Mouse (Mus musculus): Measurements from ENCODE around the gene Gm21304.
"Not testable (repeated sequence)": the region's sequence is repeated elsewhere in the genome, so short reads cannot be mapped to it uniquely, and the experiment has no call there.

Gene Gm21304

GRCm38 (mm10) chr10:104168215-104168614, at the start of gene Gm21304:
Gene Gm21304, plus strand, starts transcription at chr10:104168515.
- not testable (repeated sequence) for DNase-seq (ENCODE audit: low spot score)

GRCm38 (mm10) chr10:104142687-104143086, 25.6 kb upstream of the Gm21304 start, which contains the start of gene Gm21293:
Gene Gm21293, plus strand, starts transcription at chr10:104142987.
- DNase-seq (ENCODE audit: low spot score) = not testable (repeated sequence)

- DNase-seq (ENCODE audit: low spot score) = not testable (repeated sequence)
These were observed 17.1 kb upstream of the Gm21304 start, which contains the start of gene Gm6763 for GRCm38 (mm10) chr10:104151197-104151596. Gene Gm6763, plus strand, starts transcription at chr10:104151497.

- DNase-seq (ENCODE audit: low spot score) = not testable (repeated sequence)
These were observed 8.6 kb upstream of the Gm21304 start, which contains the start of gene Gm8764 for GRCm38 (mm10) chr10:104159706-104160105. Gene Gm8764, plus strand, starts transcription at chr10:104160006.

GRCm38 (mm10) chr10:104176724-104177123, 8.4 kb downstream of the Gm21304 start, which contains the start of gene Gm21312:
Gene Gm21312, plus strand, starts transcription at chr10:104177024.
- not testable (repeated sequence) for DNase-seq (ENCODE audit: low spot score)

- DNase-seq (ENCODE audit: low spot score) = not testable (repeated sequence)
These were observed 16.9 kb downstream of the Gm21304 start, which contains the start of gene Gm20765 for GRCm38 (mm10) chr10:104185233-104185632. Gene Gm20765, plus strand, starts transcription at chr10:104185533.

GRCm38 (mm10) chr10:104193742-104194141, 25.4 kb downstream of the Gm21304 start, which contains the start of gene Gm4340:
Gene Gm4340, plus strand, starts transcription at chr10:104194042.
- not testable (repeated sequence) for DNase-seq (ENCODE audit: low spot score)

- DNase-seq (ENCODE audit: low spot score) = no peak
These were observed 41.3 kb downstream of the Gm21304 start for GRCm38 (mm10) chr10:104209655-104210054.

- no peak for DNase-seq (ENCODE audit: low spot score)
These were observed 42.1 kb downstream of the Gm21304 start for GRCm38 (mm10) chr10:104210268-104210990.

- no peak for DNase-seq (ENCODE audit: low spot score)
These were observed 46.2 kb downstream of the Gm21304 start for GRCm38 (mm10) chr10:104214527-104214926.

Data from left cerebral cortex, adult 11 months (tissue).